Mouse (Mus musculus): ENCODE measurements around the gene Prkx.

Gene Prkx

DNA sequence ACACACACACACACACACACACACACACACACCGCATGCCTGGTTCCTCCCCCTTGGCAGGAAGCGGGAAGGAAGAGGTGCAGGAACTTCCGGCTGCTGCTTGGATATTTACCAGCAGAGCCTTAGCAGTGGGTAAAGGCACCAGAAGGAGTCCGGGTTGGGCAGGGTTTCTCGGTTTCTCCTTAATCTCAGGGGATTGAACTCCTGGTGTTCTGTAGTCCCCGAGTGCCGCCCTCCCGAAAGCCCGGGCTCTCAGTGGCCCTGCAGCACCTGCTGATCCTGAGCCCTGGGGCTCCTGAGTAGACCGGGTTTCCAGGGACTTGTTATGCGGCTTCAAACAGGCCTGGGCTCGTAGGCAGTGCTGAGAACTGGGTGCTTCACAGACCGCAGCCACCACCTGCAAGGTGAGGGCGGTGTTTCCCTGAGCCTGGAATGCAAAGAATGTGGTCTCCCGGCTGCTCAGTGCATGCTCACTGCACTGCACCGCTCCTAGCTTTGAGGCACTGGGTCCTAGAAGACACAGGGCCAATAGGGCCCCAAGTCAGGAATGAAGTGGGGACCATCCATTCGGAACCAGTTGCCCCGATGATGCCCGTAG, at the start of gene Prkx:
TSS of gene Prkx (minus strand) at position 41 of the 598 bp plus-strand sequence.
- no peak for DNase-seq

DNA sequence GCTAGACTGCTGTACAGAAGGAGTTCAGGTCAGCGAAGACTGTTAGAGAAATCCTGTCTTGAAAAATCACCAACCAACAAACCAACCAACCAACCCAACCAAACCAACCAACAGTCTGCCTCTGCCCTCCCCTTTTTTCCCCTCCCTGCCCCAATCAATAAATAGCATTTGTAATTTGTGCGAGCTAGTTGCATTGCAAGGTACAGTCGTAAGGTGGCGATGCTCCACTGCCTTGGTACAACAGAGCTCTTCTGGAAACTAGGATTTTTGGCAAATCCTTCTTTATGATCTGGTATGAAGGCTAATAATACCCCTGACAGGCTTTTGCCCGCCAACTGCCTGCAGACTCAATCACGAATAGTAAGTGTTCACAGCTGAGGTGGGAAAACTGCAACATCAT, 16.0 kb upstream of the Prkx start:
- no peak for DNase-seq

DNA sequence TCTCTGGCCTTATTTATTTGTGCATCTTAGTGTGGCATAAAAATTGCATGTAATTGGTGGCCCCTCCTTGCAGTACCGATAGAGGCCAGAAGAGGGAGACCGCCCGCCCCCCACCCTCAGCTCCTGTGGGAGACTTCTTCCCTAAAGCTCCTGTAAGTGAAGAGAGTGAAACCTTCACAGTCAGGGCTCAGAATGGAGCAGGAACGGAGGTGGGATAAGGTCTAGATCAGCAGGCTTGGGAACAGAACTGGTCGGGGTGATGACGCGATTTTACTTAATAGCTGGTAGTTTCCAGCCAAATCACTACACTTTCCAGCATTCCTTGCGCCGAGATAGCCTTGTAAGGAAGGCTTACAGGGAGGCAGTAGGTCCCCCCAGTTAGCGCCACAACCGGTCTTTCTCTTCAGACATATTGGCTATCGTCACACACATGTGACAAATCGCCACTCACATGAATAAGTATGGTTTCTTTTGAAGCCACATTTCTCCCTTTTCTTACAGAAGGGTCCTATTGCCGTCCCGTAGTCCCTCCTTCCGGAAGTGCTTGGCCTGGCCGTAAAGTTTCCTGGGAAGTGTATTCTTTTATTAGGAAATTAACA, 14.6 kb upstream of the Prkx start:
- DNase-seq = peak; percentile 34

DNA sequence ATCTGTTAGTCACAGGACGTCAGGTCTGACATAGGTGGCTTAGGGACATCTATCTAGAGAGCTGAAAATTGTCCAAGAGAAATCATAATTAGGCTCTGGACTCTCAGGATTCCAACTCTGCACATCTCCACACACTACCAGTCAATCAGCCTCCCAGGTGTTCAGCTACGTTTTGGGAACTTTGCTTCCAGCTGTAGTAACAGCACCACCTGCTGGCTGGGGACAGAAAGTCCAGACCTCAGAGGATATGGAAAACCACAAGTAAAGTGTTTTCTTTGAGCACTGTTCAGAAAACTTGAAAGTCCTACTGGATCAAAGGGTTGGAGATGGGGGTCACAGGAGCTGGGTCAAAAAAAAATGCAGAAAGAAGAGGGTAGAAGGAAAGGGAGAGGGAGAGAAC, 12.5 kb upstream of the Prkx start:
- peak; percentile 20 for DNase-seq

DNA sequence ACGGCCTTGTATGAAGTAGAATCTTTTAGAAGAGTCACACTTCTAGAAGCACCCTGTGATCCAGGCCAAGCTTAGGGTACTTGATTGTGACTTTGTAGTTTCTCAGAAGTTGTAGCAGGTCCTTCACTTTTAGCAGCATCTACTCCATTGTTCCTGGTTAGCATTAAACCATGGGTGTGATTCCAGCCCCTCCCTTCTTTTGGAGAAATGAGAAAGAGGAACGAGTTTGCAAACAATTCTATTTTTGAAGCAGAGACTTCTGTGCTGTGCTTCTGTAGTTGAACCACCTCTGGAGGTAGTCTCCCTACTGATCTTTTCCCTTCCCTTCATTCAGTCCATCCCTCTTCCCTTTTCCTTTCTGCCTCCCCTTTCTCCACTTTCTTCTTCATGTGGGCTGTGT, 6.2 kb upstream of the Prkx start:
- DNase-seq = no peak

DNA sequence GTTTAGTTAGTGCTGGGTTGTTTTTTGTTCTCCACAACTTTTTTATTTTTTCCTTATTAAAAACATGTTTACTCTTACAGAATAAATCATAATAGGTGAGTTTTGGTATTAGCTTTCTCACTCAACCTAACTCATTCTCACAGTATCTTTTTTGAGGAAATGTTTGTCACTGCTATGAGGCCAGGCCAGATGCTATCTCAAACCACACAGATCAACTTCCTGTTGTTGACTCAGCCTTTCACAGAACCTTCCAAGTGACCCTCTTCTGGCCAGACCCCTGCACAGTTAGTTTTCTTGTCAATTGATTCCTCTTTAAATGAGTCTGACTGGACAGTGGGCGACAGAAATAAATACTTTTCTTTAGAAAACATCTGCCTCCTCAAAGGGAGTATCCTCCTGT, 5.5 kb upstream of the Prkx start:
- DNase-seq = no peak

DNA sequence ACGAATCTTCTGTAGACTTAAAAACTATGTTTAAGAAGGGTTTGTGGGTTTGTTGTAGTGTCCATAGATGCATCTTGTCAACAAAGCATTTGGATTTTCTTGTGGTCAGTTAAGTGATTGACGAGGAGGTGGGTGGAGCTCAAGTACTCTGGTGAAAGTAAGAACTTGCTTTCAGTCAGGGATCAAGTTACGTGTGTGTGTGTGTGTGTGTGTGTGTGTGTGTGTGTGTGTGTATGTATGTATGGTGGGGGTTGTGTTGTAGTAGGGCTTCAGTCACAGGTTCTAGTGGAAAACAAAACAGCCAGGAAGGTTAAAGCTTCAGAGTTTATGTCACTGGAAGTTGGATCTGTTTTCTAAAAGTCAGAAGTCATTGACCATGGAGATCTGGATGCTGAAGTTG, 3.5 kb upstream of the Prkx start:
- DNase-seq = no peak

DNA sequence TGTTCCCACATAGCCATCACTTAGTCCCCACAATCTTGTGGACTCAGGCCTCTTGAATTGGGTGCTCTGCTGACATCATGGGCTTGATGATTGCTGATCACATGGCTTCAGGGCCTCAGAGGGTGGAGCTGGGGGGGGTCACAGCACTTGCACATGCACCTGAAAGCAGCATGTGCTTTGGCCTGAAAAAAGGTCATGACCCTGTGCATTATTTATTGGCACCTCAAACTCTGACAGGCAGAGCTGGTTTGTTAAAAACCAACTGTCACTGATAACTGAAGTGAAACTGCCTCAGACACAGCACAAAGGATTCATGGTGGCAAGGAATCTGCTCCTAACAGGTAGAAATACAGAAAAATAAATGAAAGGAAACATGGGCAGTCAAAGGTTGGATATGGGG, 1.7 kb upstream of the Prkx start:
- DNase-seq = no peak

DNA sequence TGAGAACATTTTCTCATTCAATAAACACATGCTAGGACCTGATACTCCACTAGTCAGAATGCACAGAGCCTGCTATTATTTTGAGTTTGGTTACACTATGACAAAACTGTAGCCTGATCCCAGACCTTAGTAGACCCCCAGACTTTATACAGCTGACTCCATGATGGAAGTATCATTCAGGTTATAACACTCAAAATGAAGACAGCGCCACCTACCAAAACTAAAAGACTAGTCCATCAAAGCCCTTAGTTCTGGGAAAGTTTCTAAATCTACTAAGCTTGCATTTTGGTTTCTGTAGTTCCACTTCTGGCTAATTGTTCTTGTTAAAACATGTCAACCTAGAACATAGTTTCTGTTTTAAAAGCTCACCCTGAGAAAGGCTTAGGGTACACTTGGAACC, 838 bp upstream of the Prkx start:
- no peak for DNase-seq

DNA sequence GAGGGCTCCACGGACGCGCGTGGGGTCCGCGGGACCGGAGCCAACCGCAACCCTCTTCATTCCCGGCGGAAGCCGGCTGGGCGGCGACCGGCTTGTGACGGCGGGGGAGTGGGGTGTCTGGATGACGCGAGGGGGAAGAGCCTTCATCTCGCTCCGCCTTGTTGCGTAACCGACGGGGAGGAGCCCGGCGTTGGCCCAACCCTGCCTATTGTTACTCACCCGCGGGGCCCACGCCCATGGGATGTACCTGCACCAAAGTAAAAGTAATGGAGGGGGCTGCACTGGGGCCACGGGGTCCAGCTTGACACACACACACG, 262 bp downstream of the Prkx start:
- peak; percentile 84 for DNase-seq

DNA sequence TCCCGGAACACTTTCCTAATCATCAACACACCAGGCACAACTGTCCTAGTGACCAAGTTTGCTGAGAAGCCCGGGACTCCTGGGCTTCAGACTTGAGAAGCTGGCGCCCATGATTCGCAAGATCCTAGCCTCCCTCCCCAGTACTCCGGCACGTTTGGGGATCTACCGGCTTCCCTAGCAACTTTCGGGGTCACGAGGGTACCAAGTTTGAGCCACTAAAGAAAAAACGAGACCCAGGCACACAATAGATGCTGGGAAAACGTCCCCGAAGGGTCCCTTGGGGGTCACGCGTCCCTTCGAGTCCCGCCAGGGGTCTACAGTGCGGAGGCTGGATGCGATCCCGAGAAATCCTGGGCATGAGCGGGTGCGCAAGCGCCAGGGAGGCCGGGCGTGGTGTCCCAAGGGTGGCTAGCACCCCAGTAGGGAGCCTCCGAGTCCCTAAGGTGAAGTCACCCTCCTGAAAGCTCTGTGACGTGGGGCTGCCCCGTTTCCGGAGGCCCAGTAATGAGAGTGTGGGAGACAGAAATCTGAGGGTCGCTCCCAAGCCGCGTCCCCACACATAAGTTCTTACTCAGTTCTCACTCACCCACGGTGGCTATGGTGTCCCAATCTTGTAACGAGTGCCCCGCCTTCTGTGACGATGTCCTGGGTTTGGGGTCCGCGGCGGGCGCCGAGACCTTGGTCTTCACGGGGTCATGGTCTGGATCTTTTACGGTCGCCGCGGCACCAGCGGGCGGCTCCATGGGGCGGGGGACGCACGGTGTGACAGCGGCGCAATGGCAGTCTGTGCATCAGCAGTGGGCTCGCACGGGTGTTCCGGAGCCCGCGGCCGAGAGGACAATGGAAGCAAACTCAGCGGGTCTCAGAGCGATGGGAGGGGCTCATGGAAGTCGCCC, 868 bp downstream of the Prkx start:
- peak; percentile 5 for DNase-seq

DNA sequence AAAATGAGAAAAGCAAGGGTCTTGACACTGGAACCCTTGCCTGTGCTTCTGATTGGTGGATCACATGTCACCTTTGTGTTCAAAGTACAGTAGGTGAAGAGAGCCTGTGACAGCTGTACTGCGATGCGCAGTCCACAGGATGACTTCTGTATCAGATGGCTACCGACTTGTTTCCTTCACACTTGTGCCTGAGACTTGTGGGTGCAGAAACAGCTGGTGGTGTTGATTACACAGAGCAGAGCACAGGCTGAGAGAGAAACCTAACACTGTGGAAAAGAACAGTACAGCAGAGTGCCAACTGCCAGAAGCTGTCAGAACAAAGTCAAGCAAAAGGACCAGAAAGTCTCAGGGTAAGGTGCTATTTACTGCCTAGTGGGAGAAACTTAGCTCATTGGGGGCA, 7.4 kb downstream of the Prkx start:
- no peak for DNase-seq

DNA sequence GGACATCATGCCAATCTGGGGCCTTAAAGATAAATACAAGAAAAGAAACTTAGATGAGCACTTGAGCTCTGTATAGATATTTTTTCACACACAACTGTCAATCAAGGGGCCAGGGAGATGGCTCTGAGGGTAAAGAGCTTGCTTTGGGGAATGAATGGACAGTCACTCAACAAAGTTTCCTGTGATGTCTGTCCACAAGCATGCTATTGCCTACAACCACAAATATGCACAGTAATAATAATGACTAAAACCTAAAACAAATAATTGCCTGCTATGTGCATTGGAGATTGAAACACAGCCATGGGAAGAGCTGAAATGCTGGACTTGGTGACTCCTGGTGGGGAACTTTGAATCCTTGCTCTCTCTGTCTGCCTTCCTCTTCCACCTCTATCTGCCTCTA, 9.7 kb downstream of the Prkx start:
- DNase-seq = no peak

DNA sequence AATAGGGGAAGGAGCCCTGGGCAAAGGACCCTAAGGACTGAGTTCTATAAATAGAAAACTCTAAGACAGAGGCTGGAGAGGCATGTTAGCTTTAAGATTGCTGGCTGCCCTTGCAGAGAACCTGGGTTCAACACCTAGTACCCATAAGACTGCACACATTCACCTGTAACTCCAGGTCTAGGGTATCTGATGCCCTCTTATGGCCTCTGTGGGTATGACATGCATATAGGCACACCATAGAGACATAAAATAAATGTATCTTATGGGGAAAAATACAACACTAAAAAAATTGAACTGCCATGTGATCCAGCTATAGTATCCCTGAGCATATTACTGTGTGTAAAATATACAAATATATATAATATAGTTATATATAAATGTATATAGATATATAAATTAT, 18.3 kb downstream of the Prkx start:
- no peak for DNase-seq

DNA sequence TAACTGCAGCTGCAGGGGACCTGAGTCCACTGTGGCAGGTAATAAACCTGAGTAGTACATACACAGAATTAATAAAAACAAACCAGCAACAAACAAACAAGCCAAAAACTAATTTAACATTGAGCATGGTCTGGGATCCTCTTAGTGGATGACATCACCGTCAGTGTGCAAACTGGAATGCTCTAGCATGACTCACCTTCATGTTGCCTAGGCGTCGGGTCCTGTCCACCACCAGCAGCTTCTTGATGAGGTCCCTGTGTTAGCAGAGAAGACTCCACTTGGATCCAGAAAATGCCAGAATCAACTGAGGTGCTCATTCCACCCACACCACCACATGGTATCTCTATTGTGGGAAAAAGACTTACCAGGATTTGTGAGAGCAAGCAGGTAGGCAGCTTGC, 30.9 kb downstream of the Prkx start:
- DNase-seq = no peak

DNA sequence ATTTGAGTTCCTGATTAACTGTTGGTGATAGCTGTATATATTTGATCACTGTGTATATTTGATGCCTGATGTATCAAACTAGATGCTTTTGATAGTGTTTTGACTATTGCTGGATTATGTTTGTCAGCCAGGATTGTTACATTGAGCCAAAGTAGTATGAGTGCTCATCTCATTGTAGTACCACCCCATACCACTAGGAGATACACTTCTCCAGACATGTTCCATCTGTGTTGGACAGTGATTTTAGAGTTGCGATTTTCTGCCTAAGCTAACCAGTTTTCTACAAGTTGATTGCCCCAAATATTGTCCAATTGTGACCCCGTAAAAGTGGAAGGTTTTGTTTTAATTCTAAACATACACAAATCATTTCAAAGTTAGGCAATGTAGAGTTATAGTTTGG, 51.8 kb downstream of the Prkx start:
- DNase-seq = no peak

DNA sequence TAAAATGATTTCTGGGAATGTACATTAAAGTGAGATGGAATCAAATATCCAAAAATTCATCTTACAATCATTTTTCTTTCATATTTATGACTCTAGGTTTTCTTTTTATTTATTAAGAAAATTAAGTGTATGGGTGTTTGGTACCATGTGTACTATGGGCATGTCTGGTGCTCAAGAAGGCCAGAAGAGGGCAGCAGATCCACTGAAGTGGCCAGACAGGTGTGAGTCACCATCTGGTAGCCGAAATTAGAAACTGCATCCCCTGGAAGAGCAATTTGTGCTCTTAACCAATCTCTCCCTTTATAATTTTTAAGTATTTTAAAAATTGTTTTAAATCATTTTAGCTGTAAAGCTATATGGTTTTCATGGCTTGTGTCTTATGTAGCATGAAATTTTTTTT, 54.7 kb downstream of the Prkx start:
- peak; percentile 16 for DNase-seq

DNA sequence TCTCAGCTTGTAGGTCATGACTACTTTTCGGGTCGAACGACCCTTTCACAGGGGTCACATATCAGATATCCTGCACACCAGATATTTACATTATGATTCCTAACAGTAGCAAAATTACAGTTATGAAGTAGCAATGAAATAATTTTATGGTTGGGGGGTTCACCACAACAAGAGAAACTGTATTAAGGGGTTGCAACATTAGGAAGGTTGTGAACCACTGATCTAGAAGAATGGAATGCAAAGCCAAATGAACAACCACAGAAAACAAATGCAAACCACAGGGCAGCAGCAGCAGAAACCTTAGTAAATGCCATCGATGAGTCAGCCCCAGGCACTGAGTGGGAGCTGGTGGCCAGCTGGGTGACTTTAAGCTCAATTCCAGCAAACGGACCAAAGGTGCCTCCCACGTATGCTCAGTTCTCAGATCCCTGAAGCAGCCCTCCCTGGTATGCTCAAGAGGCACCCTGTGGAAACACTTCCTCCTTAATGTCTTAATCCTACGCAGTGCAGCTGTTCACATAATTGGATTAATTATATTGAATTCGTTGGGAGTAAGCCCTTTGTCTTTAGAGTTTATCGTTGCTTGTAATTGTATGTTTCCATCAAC, 62.0 kb downstream of the Prkx start:
- DNase-seq = no peak

DNA sequence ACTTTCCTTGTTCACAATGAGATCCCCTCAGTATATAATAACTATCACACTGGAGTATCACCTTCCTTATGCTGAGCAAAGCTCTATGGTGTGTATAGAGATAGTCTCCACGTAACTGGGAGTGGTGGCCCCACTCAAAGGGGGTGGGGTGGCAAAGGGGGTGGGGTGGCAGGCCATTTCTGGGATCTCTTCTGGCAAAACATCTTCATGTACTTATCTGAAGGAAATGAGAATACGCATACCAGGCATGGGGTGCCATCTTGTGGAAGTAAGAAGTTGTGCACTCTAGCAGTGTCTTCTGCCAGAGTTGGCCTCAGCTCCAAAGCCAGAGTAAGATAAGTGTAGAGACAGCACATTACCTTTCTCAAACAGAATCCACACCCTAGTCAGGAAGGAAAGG, 75.8 kb downstream of the Prkx start:
- DNase-seq = peak; percentile 5

Measured in liver (tissue).